Mouse (Mus musculus): ENCODE results near the gene Fstl4. TPM values are rescaled to one million over a fixed set of nuclear protein-coding genes. Genes with fewer than 3 reads are reported as not detected.

Gene Fstl4
- polyA plus RNA-seq, 1 experiment from 2014 or later: 5.7 TPM

GRCm38 (mm10) chr11:53069751-53070150 lies 305.3 kb downstream of the Fstl4 start:
- Histone ChIP-seq H3K9ac (ENCODE audit: low read depth, low read length) (no peak overlapping the region), H3K4me2 (replicated peaks; ENCODE audit: low read depth) (no peak overlapping the region), H3K4me1 (replicated peaks; ENCODE audit: control insufficient read depth, insufficient read depth, low read length) (no peaks in the 10 kb centered on the region), H3K27me3 (replicated peaks; ENCODE audit: control insufficient read depth, insufficient read depth, low read length) (no peaks in the 10 kb centered on the region), H3K9me3 (ENCODE audit: control insufficient read depth) (no peaks in the 10 kb centered on the region), H3K4me3 (ENCODE audit: low read depth, low read length) (no peak overlapping the region), H3K36me3 (ENCODE audit: control insufficient read depth, insufficient read depth) (no peaks in the 10 kb centered on the region), H3K27ac (ENCODE audit: low read depth, low read length) (no peak overlapping the region)
- ATAC-seq: no peak
- no peak for TF ChIP-seq CTCF (IDR thresholded peaks at IDR 0.05; ENCODE audit: low read depth)
- 64% methylated on average over 6 of the region's 6 CpGs for WGBS

- H3K4me3 ChIP-seq (ENCODE audit: low read depth, low read length): no peak overlapping the region
- no peak overlapping the region for H3K27ac ChIP-seq (ENCODE audit: low read depth, low read length)
- no peaks in the 10 kb centered on the region for H3K27me3 ChIP-seq (replicated peaks; ENCODE audit: control insufficient read depth, insufficient read depth, low read length)
- H3K9ac ChIP-seq (ENCODE audit: low read depth, low read length): no peak overlapping the region
- H3K4me2 ChIP-seq (replicated peaks; ENCODE audit: low read depth): no peak overlapping the region
- no peak for TF ChIP-seq CTCF (IDR thresholded peaks at IDR 0.05; ENCODE audit: low read depth)
- ATAC-seq: no peak
- no peaks in the 10 kb centered on the region for H3K36me3 ChIP-seq (ENCODE audit: control insufficient read depth, insufficient read depth)
- H3K4me1 ChIP-seq (replicated peaks; ENCODE audit: control insufficient read depth, insufficient read depth, low read length): no peaks in the 10 kb centered on the region
- no peaks in the 10 kb centered on the region for H3K9me3 ChIP-seq (ENCODE audit: control insufficient read depth)
- WGBS: 80% methylated on average over 1 of the region's 1 CpGs
Observed at GRCm38 (mm10) chr11:53071602-53072001, 307.2 kb downstream of the Fstl4 start.

GRCm38 (mm10) chr11:53077641-53078040 lies 313.2 kb downstream of the Fstl4 start:
- Histone ChIP-seq H3K27me3 (replicated peaks; ENCODE audit: control insufficient read depth, insufficient read depth, low read length) (no peaks in the 10 kb centered on the region), H3K4me1 (replicated peaks; ENCODE audit: control insufficient read depth, insufficient read depth, low read length) (no peaks in the 10 kb centered on the region), H3K4me3 (ENCODE audit: low read depth, low read length) (no peak overlapping the region), H3K36me3 (ENCODE audit: control insufficient read depth, insufficient read depth) (no peaks in the 10 kb centered on the region), H3K27ac (ENCODE audit: low read depth, low read length) (no peak overlapping the region), H3K9me3 (ENCODE audit: control insufficient read depth) (0 out of 2 replicates have a peak, but pooled peaks cover 4% of the 10 kb centered on the region), H3K9ac (ENCODE audit: low read depth, low read length) (no peak overlapping the region), H3K4me2 (replicated peaks; ENCODE audit: low read depth) (no peak overlapping the region)
- TF ChIP-seq CTCF (IDR thresholded peaks at IDR 0.05; ENCODE audit: low read depth): no peak
- no peak for ATAC-seq
- WGBS: 88% methylated on average over 7 of the region's 7 CpGs

GRCm38 (mm10) chr11:53078419-53079334 lies 314.2 kb downstream of the Fstl4 start:
- TF ChIP-seq CTCF (IDR thresholded peaks at IDR 0.05; ENCODE audit: low read depth): peak; percentile 30
- Histone ChIP-seq H3K27ac (ENCODE audit: low read depth, low read length) (no peak overlapping the region), H3K9ac (ENCODE audit: low read depth, low read length) (no peak overlapping the region), H3K36me3 (ENCODE audit: control insufficient read depth, insufficient read depth) (no peaks in the 10 kb centered on the region), H3K4me3 (ENCODE audit: low read depth, low read length) (no peak overlapping the region), H3K27me3 (replicated peaks; ENCODE audit: control insufficient read depth, insufficient read depth, low read length) (no peaks in the 10 kb centered on the region), H3K9me3 (ENCODE audit: control insufficient read depth) (0 out of 2 replicates have a peak, but pooled peaks cover 4% of the 10 kb centered on the region), H3K4me2 (replicated peaks; ENCODE audit: low read depth) (no peak overlapping the region), H3K4me1 (replicated peaks; ENCODE audit: control insufficient read depth, insufficient read depth, low read length) (no peaks in the 10 kb centered on the region)
- WGBS: 71% methylated on average over 7 of the region's 7 CpGs
- ATAC-seq: no peak

- no peak overlapping the region for H3K9ac ChIP-seq (ENCODE audit: low read depth, low read length)
- no peaks in the 10 kb centered on the region for H3K27me3 ChIP-seq (replicated peaks; ENCODE audit: control insufficient read depth, insufficient read depth, low read length)
- WGBS: 75% methylated on average over 6 of the region's 6 CpGs
- no peak overlapping the region for H3K4me2 ChIP-seq (replicated peaks; ENCODE audit: low read depth)
- H3K36me3 ChIP-seq (ENCODE audit: control insufficient read depth, insufficient read depth): no peaks in the 10 kb centered on the region
- no peak for TF ChIP-seq CTCF (IDR thresholded peaks at IDR 0.05; ENCODE audit: low read depth)
- no peak overlapping the region for H3K4me3 ChIP-seq (ENCODE audit: low read depth, low read length)
- no peak overlapping the region for H3K27ac ChIP-seq (ENCODE audit: low read depth, low read length)
- ATAC-seq: no peak
- H3K9me3 ChIP-seq (ENCODE audit: control insufficient read depth): 0 out of 2 replicates have a peak, but pooled peaks cover 4% of the 10 kb centered on the region
- H3K4me1 ChIP-seq (replicated peaks; ENCODE audit: control insufficient read depth, insufficient read depth, low read length): no peaks in the 10 kb centered on the region
Observed at GRCm38 (mm10) chr11:53081310-53081709, 316.9 kb downstream of the Fstl4 start.

DNA sequence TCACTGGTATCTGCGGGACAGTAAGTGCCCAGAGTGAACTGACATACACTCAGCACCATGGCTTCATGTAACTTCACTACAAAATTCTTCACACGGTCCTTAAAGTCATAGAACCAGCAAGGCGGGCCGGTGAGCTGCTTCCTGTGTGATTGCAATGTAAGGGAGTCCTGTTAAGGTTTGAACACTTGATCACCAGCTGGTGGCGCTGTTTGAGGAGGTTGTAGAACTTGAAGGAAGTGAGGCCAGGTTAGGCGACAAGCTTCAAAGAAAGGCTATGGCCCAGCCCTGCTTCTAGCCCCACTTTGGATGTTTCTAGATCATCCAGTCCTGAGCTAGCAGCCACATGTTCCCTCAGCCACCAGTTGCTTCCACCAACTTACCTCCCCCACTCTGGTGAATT lies 320.9 kb downstream of the Fstl4 start:
- ATAC-seq: no peak
- 61% methylated on average over 6 of the region's 6 CpGs for WGBS
- no peak overlapping the region for H3K4me2 ChIP-seq (replicated peaks; ENCODE audit: low read depth)
- no peaks in the 10 kb centered on the region for H3K9me3 ChIP-seq (ENCODE audit: control insufficient read depth)
- H3K27me3 ChIP-seq (replicated peaks; ENCODE audit: control insufficient read depth, insufficient read depth, low read length): no peaks in the 10 kb centered on the region
- H3K4me1 ChIP-seq (replicated peaks; ENCODE audit: control insufficient read depth, insufficient read depth, low read length): no peaks in the 10 kb centered on the region
- H3K27ac ChIP-seq (ENCODE audit: low read depth, low read length): no peak overlapping the region
- peak; percentile 65 for TF ChIP-seq CTCF (IDR thresholded peaks at IDR 0.05; ENCODE audit: low read depth)
- no peak overlapping the region for H3K4me3 ChIP-seq (ENCODE audit: low read depth, low read length)
- no peak overlapping the region for H3K9ac ChIP-seq (ENCODE audit: low read depth, low read length)
- no peaks in the 10 kb centered on the region for H3K36me3 ChIP-seq (ENCODE audit: control insufficient read depth, insufficient read depth)
